Mouse (Mus musculus) spleen, adult 2 months (tissue): Measurements from ENCODE around the gene Ascl2. TPM values are rescaled to one million over a fixed set of nuclear protein-coding genes. Genes with fewer than 3 reads are reported as not detected.

Source experiments
- DNase-seq, 2 experiments: peaks; one replicate each; pipeline versions ENCODE4 v3.0.0 to v3.0.0-alpha.2; 2012 to 2021; ENCODE audit warnings: low spot score in 2 of 2, low read depth in 1 of 2
- H3K27ac ChIP-seq: fragments of 200-500 bp; 2 replicates; pipeline ENCODE4 v1.5.1; 2012; ENCODE audit warnings: low read length, inconsistent platforms; ENCODE audit not compliant: insufficient read depth
- H3K27me3 ChIP-seq: fragments of 200-500 bp; 2 replicates; pipeline ENCODE4 v1.6.1; 2012; ENCODE audit warnings: mild to moderate bottlenecking, moderate library complexity, low read length, inconsistent platforms; ENCODE audit not compliant: control insufficient read depth, insufficient read depth
- H3K36me3 ChIP-seq: fragments of 200-500 bp; 2 replicates; pipeline ENCODE4 v1.6.1; 2012; ENCODE audit warnings: mild to moderate bottlenecking, low read length, inconsistent platforms; ENCODE audit not compliant: control insufficient read depth, insufficient read depth
- H3K4me1 ChIP-seq: fragments of 200-500 bp; 2 replicates; pipeline ENCODE4 v1.6.1; 2011; ENCODE audit warnings: inconsistent platforms; ENCODE audit not compliant: control insufficient read depth, insufficient read depth, insufficient read length
- H3K4me3 ChIP-seq: fragments of 200-500 bp; 2 replicates; pipeline ENCODE4 v1.5.1; 2011; ENCODE audit warnings: mild to moderate bottlenecking, inconsistent platforms; ENCODE audit not compliant: insufficient read depth, insufficient read length; ENCODE audit errors: extremely low read depth
- CTCF ChIP-seq: fragments of 200-500 bp; IDR thresholded peaks from 2 replicates; pipeline ENCODE4 v1.5.1; 2011; ENCODE audit warnings: mild to moderate bottlenecking, inconsistent platforms; ENCODE audit not compliant: insufficient read depth, insufficient read length, insufficient replicate concordance; ENCODE audit errors: extremely low read depth
- POLR2A ChIP-seq: fragments of 200-500 bp; IDR thresholded peaks from 2 replicates; pipeline ENCODE4 v1.6.1; 2011; ENCODE audit warnings: low read depth, low read length, inconsistent platforms
- WGBS: fragments of 180-500 bp; shearing (Covaris S2); methylation state at CpG from one replicate; pipeline ENCODE4 v1.1.7; 2018; 5-methylcytosine and 5-hydroxymethylcytosine counted together
- polyA plus RNA-seq: library from polyadenylated mRNA; depleted of rRNA; stranded (reverse); fragments of >200 nt; gene quantifications from 2 replicates; pipeline ENCODE4 v1.2.3, GENCODE M21; 2012; rRNA removed

Ascl2 gene
- polyA plus RNA-seq, 1 experiment: 0.27 TPM

DNA sequence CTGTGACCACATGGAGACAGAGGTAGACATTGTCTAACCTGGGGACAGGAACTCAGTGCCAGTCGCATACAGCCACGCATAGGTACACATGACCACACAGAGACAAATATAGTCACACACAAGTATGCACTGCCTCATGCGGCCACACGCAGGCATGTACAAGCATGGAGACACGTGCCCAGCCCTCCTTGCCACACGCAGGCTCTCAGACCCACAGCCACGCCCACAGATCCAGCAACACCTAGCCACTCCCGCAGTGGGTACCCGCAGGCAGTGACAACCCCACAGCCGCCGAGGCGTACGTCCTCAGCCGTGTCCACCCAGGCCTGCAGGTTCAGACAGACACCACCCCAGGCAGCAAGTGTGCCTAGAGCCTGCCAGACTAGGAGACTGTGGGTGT lies 33.4 kb downstream of the Ascl2 start:
- WGBS: 87% methylated on average over 14 of the region's 14 CpGs
- TF ChIP-seq CTCF: no peak
- TF ChIP-seq POLR2A: no peak
- Histone ChIP-seq H3K27me3 (no peaks in the 10 kb centered on the region), H3K4me3 (no peak overlapping the region), H3K4me1 (no peaks in the 10 kb centered on the region), H3K27ac (no peak overlapping the region), H3K36me3 (no peaks in the 10 kb centered on the region)
- no peak for DNase-seq

DNA sequence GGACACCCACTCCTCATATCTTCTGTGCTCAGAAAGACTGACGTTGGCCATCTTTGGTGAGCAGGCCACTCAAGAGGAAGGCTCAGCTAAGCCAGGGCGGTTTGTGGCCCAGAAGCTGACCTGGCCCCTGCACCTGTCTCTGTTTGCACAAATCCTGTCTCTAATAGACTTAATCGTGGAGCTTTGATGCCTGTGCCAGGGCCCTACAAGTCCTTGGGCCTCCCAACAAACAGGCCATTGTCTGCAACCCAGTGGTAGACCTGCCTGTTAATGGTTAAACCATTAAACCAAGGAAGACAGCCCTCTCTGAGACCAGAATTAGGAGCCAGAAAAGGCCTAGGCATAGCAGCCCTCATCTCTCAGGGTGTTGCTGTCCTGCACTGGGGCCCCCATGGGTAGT lies 36.6 kb downstream of the Ascl2 start:
- Histone ChIP-seq H3K36me3 (no peaks in the 10 kb centered on the region), H3K4me3 (no peak overlapping the region), H3K27me3 (no peaks in the 10 kb centered on the region), H3K27ac (no peak overlapping the region), H3K4me1 (no peaks in the 10 kb centered on the region)
- no peak for DNase-seq
- TF ChIP-seq POLR2A (no peak), CTCF (no peak)
- 73% methylated on average over 3 of the region's 3 CpGs for WGBS

DNA sequence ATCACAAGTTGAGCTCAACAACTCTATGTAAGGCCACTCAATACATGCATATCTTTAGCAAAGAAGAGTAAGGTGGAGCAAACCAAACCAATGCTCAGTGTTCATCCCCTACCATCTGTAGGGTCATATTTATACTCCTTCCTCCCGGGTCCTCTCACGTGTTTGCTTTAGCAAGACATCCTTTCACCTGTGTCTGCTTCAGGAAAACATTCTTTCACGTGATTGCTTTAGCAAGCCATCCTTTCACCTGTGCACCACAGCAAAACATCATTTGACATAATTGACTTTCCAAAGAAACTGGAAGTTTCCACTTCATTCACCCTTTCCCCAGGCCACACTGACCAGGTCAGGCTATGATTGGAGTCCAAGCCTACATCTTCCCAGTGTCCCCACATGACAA lies 38.0 kb downstream of the Ascl2 start, which contains the start of gene Th:
TSS of gene Th (minus strand) at position 101 of the 400 bp plus-strand sequence.
- H3K27me3 ChIP-seq: no peaks in the 10 kb centered on the region
- 78% methylated on average over 3 of the region's 3 CpGs for WGBS
- TF ChIP-seq CTCF: no peak
- no peak for TF ChIP-seq POLR2A

DNA sequence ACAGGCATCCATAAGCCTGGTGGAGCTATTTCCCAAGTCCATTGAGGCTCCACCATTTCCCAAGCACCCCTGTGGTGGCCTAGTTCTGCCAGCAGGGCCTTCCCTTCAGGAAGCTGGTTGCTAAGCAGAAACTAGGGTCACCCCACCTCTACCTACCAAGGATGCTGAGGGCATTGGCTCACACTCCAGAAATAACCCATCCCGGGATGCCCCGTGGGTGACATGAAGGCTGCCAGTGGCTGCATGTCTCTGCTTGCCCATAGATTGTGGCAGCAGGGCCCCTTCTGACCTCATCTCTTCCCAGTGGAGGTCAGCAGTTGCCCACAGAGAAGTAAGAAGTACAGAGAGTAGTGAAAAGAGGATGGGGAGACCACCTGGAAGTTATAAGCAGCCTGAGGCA lies 39.5 kb downstream of the Ascl2 start:
- H3K4me1 ChIP-seq: no peaks in the 10 kb centered on the region
- TF ChIP-seq CTCF: no peak
- no peak for TF ChIP-seq POLR2A
- 97% methylated on average over 2 of the region's 2 CpGs for WGBS
- H3K27ac ChIP-seq: no peak overlapping the region
- no peaks in the 10 kb centered on the region for H3K36me3 ChIP-seq
- no peaks in the 10 kb centered on the region for H3K27me3 ChIP-seq
- H3K4me3 ChIP-seq: no peak overlapping the region
- DNase-seq: no peak

More for the DNA sequence above, 38.0 kb downstream of the Ascl2 start, which contains the start of gene Th:
- Histone ChIP-seq H3K36me3 (no peaks in the 10 kb centered on the region), H3K27ac (no peak within 1 kb of the TSS), H3K4me1 (no peaks in the 10 kb centered on the region), H3K4me3 (no peak within 1 kb of the TSS)
- no peak for DNase-seq

DNA sequence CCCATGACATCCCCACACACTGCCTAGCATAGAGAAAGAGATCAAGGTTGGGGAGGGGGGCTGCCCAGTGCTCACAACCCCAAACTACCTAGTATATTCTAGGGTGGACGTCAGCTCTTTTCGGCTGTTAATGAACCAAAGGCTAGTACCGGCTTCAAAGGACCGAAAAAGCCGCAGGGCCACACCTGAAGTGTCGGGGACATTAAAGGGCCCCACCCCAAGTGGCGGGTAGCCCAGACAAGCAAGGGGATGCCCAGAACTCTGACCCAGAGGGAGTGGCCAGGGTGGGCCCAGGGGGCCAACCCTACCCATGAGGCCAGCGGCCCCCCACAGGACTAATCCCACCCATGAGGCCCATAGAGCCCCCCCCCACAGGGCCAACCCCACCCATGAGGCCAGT lies 41.8 kb downstream of the Ascl2 start:
- H3K27me3 ChIP-seq: no peaks in the 10 kb centered on the region
- TF ChIP-seq CTCF (no peak), POLR2A (no peak)
- no peak for DNase-seq
- no peak overlapping the region for H3K27ac ChIP-seq
- WGBS: 89% methylated on average over 8 of the region's 8 CpGs
- H3K4me1 ChIP-seq: no peaks in the 10 kb centered on the region
- no peak overlapping the region for H3K4me3 ChIP-seq
- H3K36me3 ChIP-seq: no peaks in the 10 kb centered on the region

DNA sequence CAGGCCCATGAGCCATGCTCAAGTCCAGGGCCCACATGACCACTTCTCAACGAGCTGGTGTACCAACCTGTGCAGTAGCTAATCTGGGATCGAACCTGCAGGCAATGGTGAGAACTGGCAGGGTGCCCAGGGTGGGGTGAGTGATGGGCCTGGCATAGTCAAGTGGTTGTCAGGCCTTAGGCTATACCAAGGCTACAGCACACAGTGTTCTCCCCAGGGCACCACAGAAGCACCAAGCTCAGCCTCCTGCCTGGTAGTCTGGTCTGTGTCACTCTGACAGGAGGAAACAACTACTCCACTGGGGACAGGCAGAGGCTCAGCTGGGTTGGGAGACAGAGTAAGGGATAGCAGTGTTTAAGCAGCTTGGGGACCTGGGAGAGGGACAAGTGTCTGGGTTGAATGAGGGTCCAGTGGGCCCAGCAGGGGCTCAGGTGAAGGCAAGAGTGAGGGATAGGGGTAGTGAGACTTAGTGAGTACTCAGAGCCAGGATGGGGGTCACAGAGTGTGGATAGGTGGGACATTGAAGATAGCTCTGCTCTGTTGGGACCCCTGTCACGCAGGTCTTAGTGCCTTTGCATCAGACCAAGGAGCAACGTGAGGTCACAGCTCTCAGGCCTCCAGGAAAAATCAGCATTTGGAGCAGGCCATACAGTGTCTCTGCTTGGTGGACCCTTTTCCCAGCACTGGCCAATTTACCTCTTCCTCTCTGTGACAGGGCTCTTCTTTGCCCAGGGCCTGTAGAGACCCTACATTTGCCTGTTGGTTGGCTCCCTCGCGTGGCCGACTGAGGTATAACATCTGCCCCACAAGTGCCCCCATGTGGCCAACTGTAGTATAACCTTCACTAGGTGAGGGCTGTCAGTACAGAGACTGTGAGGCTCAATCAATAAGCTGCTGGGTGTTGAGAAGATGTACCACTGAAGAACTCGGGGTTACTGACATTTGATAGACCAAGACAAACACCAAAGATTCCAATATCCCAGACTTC lies 50.1 kb downstream of the Ascl2 start:
- 36% methylated on average over 8 of the region's 8 CpGs for WGBS
- H3K27me3 ChIP-seq: no peaks in the 10 kb centered on the region

DNA sequence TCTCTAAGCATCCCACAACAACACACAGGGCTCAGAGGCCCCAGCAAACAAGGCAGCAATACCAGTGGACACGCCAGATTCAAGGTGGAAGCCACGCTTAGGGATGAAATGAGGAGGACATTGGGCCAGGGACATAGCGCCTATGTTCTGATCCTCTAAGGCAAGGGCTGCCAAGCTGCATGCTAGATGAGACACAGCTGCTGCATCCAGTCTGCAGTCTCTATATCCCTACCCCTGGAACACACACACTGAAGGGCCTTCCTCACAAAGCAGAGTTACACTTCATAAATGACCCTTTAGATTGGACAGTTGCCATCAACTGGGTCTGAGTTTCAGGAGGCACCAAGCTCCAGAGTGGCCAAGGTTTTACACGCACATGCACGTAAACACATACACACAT lies 51.4 kb downstream of the Ascl2 start:
- TF ChIP-seq POLR2A (no peak), CTCF (no peak)
- WGBS: 90% methylated on average over 5 of the region's 5 CpGs
- Histone ChIP-seq H3K27ac (no peak overlapping the region), H3K27me3 (no peaks in the 10 kb centered on the region), H3K4me3 (no peak overlapping the region), H3K4me1 (no peaks in the 10 kb centered on the region), H3K36me3 (no peaks in the 10 kb centered on the region)
- DNase-seq: no peak

More for the DNA sequence above, 50.1 kb downstream of the Ascl2 start:
- Histone ChIP-seq H3K4me1 (no peaks in the 10 kb centered on the region), H3K36me3 (no peaks in the 10 kb centered on the region), H3K27ac (no peak overlapping the region), H3K4me3 (no peak overlapping the region)
- TF ChIP-seq POLR2A (no peak), CTCF (peak; percentile 100)
- peak; percentile 38 to 65 for DNase-seq

Other genes with a start within 250 kb of the Ascl2 start
- 15.8 and 29.4 TPM in 2 replicates for gene Ins2, start 225.9 kb downstream of the Ascl2 start, polyA plus RNA-seq
- gene Th, start 38.1 kb downstream of the Ascl2 start, polyA plus RNA-seq: not detected in 2 replicates
- 82.8 and 89.4 TPM in 2 replicates for gene Tspan32, start 35.8 kb upstream of the Ascl2 start, polyA plus RNA-seq
- gene Cd81, start 83.5 kb upstream of the Ascl2 start, polyA plus RNA-seq: 300 and 352 TPM in 2 replicates
- 62.9 and 85.0 TPM in 2 replicates for gene Tssc4, start 100.0 kb upstream of the Ascl2 start, polyA plus RNA-seq
- gene Trpm5, start 125.4 kb upstream of the Ascl2 start, polyA plus RNA-seq: 0.66 and 0.95 TPM in 2 replicates
- gene Kcnq1, start 137.1 kb upstream of the Ascl2 start, polyA plus RNA-seq: 1.1 and 1.2 TPM in 2 replicates